Comparison of ENCODE assay signal across 12 mouse cellular contexts in genomic region chr4:34328151-34328785, GRCm38 (mm10).
DNase-seq lines count a peak whose midpoint lies in the region; ATAC-seq and TF ChIP-seq lines count a peak whose summit lies in the region.
"Had no signal": no experiment of that assay in that cellular context is flagged by ENCODE, and none has a peak within 500 bp of the region (broad histone marks: within the 10 kb centered on the region; RNA-seq: fewer than 3 reads in every experiment).

No protein-coding gene starts in this region.

- no peak overlapping the region for H3K27ac ChIP-seq in intestine, embryonic 15.5 days
- no peak overlapping the region for H3K27ac ChIP-seq in stomach, postnatal 0 days (replicated peaks)

- H3K4me1 ChIP-seq in intestine, embryonic 15.5 days (replicated peaks) = no peaks in the 10 kb centered on the region
- H3K4me1 ChIP-seq in stomach, postnatal 0 days (replicated peaks; ENCODE audit: control insufficient read depth, insufficient read depth) = no peaks in the 10 kb centered on the region

- DNase-seq in heart, adult 8-10 months (ENCODE audit: low spot score) = peak; percentile 42
- no peak for DNase-seq in heart, postnatal 4 days
- peak; percentile 20 for DNase-seq in right cerebral cortex, postnatal 25 days
- no peak for DNase-seq in right cerebral cortex, postnatal 10 days (ENCODE audit: low spot score in 2 of 2)
- DNase-seq in stomach, postnatal 0 days (ENCODE audit: low spot score) = no peak
- DNase-seq in retina, embryonic 14.5 days (ENCODE audit: low spot score) = no peak
- DNase-seq: cerebellum, adult 18-20 months; kidney, postnatal 36 days; liver had no signal

- WGBS in intestine, embryonic 15.5 days = 69% methylated on average over 19 of the region's 19 CpGs
- WGBS in stomach, postnatal 0 days = 61% methylated on average over 19 of the region's 19 CpGs

- no peaks in the 10 kb centered on the region for H3K27me3 ChIP-seq in intestine, embryonic 15.5 days (replicated peaks)
- H3K27me3 ChIP-seq in stomach, postnatal 0 days (ENCODE audit: control insufficient read depth, insufficient read depth, low read length) = no peaks in the 10 kb centered on the region; the same call in 1 of the 2 replicates

- H3K9ac ChIP-seq in intestine, embryonic 15.5 days = no peak overlapping the region
- no peak overlapping the region for H3K9ac ChIP-seq in stomach, postnatal 0 days (ENCODE audit: low read length)

- H3K9me3 ChIP-seq in intestine, embryonic 15.5 days = no peaks in the 10 kb centered on the region
- H3K9me3 ChIP-seq in stomach, postnatal 0 days (ENCODE audit: control insufficient read depth, low read length) = no peaks in the 10 kb centered on the region

- H3K4me2 ChIP-seq in intestine, embryonic 15.5 days (replicated peaks) = 0 out of 2 replicates have a peak overlapping the region, but pooled peaks have one; percentile 22
- peak overlapping the region; percentile 35 for H3K4me2 ChIP-seq in stomach, postnatal 0 days (replicated peaks; ENCODE audit: low read depth)

- TF ChIP-seq CTCF in stomach, postnatal 0 days (IDR thresholded peaks at IDR 0.05; ENCODE audit: low read depth) = no peak

- no peaks in the 10 kb centered on the region for H3K36me3 ChIP-seq in intestine, embryonic 15.5 days
- no peaks in the 10 kb centered on the region for H3K36me3 ChIP-seq in stomach, postnatal 0 days (ENCODE audit: control insufficient read depth, insufficient read depth, low read length)

- no peak overlapping the region for H3K4me3 ChIP-seq in intestine, embryonic 15.5 days (replicated peaks)
- H3K4me3 ChIP-seq in stomach, postnatal 0 days (ENCODE audit: low read depth, low read length) = no peak overlapping the region
- H3K4me3 ChIP-seq: erythroblast, embryonic 14.5 days had no signal

- no peak for TF ChIP-seq EP300 in stomach, postnatal 0 days (optimal IDR thresholded peaks at IDR 0.05)

- no peak for ATAC-seq in intestine, embryonic 15.5 days
- ATAC-seq in stomach, postnatal 0 days (ENCODE audit: low FRiP score, low TSS enrichment) = no peak
- no peak for ATAC-seq in erythroid progenitor cell, adult 5-6 weeks (replicated peaks; ENCODE audit: low FRiP score, poor library complexity, severe bottlenecking)

Comparison
In these comparisons a context has a peak if more than half of its experiments do, and no peak if none do; other contexts are left out.
1. DNase-seq: peak in heart, adult 8-10 months (single experiment) and right cerebral cortex, postnatal 25 days (single experiment); none in heart, postnatal 4 days (single experiment), right cerebral cortex, postnatal 10 days (0 of 2), stomach, postnatal 0 days (single experiment) and retina, embryonic 14.5 days (single experiment).